Mouse (Mus musculus): ENCODE data around the gene Bicc1. TPM values are rescaled to one million over a fixed set of nuclear protein-coding genes. Genes with fewer than 3 reads are reported as not detected.
A peak's percentile ranks its signal among the peaks of the same experiment; 100 is the strongest.

Bicc1 gene
- polyA plus RNA-seq (2012; rRNA removed), result 2.5 and 3.1 TPM in 2 replicates

GRCm38 (mm10) chr10:71159676-71160235 lies at the start of gene Bicc1:
Bicc1 (minus strand) TSS chr10:71159700.
- Histone ChIP-seq H3K36me3 (ENCODE audit: control insufficient read depth, insufficient read depth, low read length) (no peaks in the 10 kb centered on the region), H3K4me1 (ENCODE audit: control insufficient read depth, insufficient read depth, insufficient read length, low read length) (no peaks in the 10 kb centered on the region), H3K27ac (ENCODE audit: insufficient read depth, low read depth, low read length) (peak within 1 kb of the TSS; percentile 37; the same call in 1 of the 2 replicates), H3K27me3 (ENCODE audit: control insufficient read depth, insufficient read depth, low read length) (peaks cover 13% of the 10 kb centered on the region), H3K4me3 (ENCODE audit: low read depth, low read length) (peak within 1 kb of the TSS; percentile 57)
- TF ChIP-seq POLR2A (IDR thresholded peaks at IDR 0.05; ENCODE audit: low read depth, low read length), result no peak
- no peak for TF ChIP-seq CTCF (IDR thresholded peaks at IDR 0.05; ENCODE audit: extremely low read depth, insufficient read length, insufficient replicate concordance, low read depth, low read length)
- 7% methylated on average over 62 of the region's 69 CpGs for WGBS

GRCm38 (mm10) chr10:71201512-71201911 lies 42.0 kb upstream of the Bicc1 start:
- peaks cover 6% of the 10 kb centered on the region; the same call in 1 of the 2 replicates for H3K4me1 ChIP-seq (ENCODE audit: control insufficient read depth, insufficient read depth, insufficient read length, low read length)
- no peaks in the 10 kb centered on the region for H3K27me3 ChIP-seq (ENCODE audit: control insufficient read depth, insufficient read depth, low read length)
- no peak overlapping the region for H3K27ac ChIP-seq (ENCODE audit: insufficient read depth, low read depth, low read length)
- no peak overlapping the region for H3K4me3 ChIP-seq (ENCODE audit: low read depth, low read length)
- no peak for TF ChIP-seq CTCF (IDR thresholded peaks at IDR 0.05; ENCODE audit: extremely low read depth, insufficient read length, insufficient replicate concordance, low read depth, low read length)
- TF ChIP-seq POLR2A (IDR thresholded peaks at IDR 0.05; ENCODE audit: low read depth, low read length), result no peak
- WGBS, result 86% methylated on average over 2 of the region's 2 CpGs
- H3K36me3 ChIP-seq (ENCODE audit: control insufficient read depth, insufficient read depth, low read length), result no peaks in the 10 kb centered on the region

GRCm38 (mm10) chr10:71200964-71201363 lies 41.5 kb upstream of the Bicc1 start:
- TF ChIP-seq POLR2A (IDR thresholded peaks at IDR 0.05; ENCODE audit: low read depth, low read length) (no peak), CTCF (IDR thresholded peaks at IDR 0.05; ENCODE audit: extremely low read depth, insufficient read length, insufficient replicate concordance, low read depth, low read length) (no peak)
- WGBS, result 68% methylated on average over 5 of the region's 5 CpGs
- Histone ChIP-seq H3K36me3 (ENCODE audit: control insufficient read depth, insufficient read depth, low read length) (no peaks in the 10 kb centered on the region), H3K27ac (ENCODE audit: insufficient read depth, low read depth, low read length) (no peak overlapping the region), H3K4me3 (ENCODE audit: low read depth, low read length) (no peak overlapping the region), H3K4me1 (ENCODE audit: control insufficient read depth, insufficient read depth, insufficient read length, low read length) (peaks cover 6% of the 10 kb centered on the region; the same call in 1 of the 2 replicates), H3K27me3 (ENCODE audit: control insufficient read depth, insufficient read depth, low read length) (no peaks in the 10 kb centered on the region)

- no peaks in the 10 kb centered on the region for H3K27me3 ChIP-seq (ENCODE audit: control insufficient read depth, insufficient read depth, low read length)
- no peak for TF ChIP-seq CTCF (IDR thresholded peaks at IDR 0.05; ENCODE audit: extremely low read depth, insufficient read length, insufficient replicate concordance, low read depth, low read length)
- TF ChIP-seq POLR2A (IDR thresholded peaks at IDR 0.05; ENCODE audit: low read depth, low read length), result no peak
- H3K36me3 ChIP-seq (ENCODE audit: control insufficient read depth, insufficient read depth, low read length), result no peaks in the 10 kb centered on the region
- no peak overlapping the region for H3K4me3 ChIP-seq (ENCODE audit: low read depth, low read length)
- peaks cover 9% of the 10 kb centered on the region; the same call in 1 of the 2 replicates for H3K4me1 ChIP-seq (ENCODE audit: control insufficient read depth, insufficient read depth, insufficient read length, low read length)
- H3K27ac ChIP-seq (ENCODE audit: insufficient read depth, low read depth, low read length), result no peak overlapping the region
- WGBS, result 76% methylated on average over 8 of the region's 8 CpGs
Measured at GRCm38 (mm10) chr10:71198676-71199075, 39.2 kb upstream of the Bicc1 start.

DNA sequence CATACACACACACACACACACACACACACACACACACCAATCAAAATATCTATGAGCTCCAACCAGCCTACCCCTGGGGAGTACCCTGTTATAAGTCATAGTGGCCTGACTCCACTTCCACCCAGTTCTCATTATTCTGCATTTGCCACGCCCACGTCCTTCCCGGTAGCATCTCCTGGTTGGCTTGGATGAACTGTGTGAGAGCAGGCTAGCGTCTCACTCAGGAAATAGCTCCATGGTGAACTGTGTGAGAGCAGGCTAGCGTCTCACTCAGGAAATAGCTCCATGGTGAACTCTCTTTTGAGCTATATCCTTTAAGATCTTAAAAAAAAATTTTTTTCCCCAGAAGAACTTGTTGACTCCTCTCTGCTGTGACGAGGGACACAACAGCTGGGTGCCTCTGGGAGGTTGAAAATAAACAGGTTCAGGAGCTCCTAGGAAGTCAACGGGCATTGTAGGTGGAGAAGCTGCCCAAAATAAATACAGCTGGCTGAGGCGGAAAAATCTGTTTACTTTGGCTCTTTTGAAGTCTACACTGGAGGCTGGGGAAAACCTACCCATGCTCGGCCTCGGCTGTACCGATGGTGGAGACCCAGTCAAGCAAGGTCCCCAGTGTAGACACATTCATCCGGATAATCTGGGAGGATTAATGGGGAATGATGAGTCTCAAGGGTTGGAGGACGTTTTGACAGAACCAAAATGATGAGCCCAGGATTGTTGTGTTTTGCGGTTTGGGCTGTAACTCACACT lies 37.7 kb upstream of the Bicc1 start:
- Histone ChIP-seq H3K4me1 (ENCODE audit: control insufficient read depth, insufficient read depth, insufficient read length, low read length) (peaks cover 9% of the 10 kb centered on the region; the same call in 1 of the 2 replicates), H3K27ac (ENCODE audit: insufficient read depth, low read depth, low read length) (no peak overlapping the region), H3K4me3 (ENCODE audit: low read depth, low read length) (no peak overlapping the region), H3K36me3 (ENCODE audit: control insufficient read depth, insufficient read depth, low read length) (no peaks in the 10 kb centered on the region), H3K27me3 (ENCODE audit: control insufficient read depth, insufficient read depth, low read length) (no peaks in the 10 kb centered on the region)
- no peak for TF ChIP-seq POLR2A (IDR thresholded peaks at IDR 0.05; ENCODE audit: low read depth, low read length)
- TF ChIP-seq CTCF (IDR thresholded peaks at IDR 0.05; ENCODE audit: extremely low read depth, insufficient read length, insufficient replicate concordance, low read depth, low read length), result no peak
- 28% methylated on average over 14 of the region's 14 CpGs for WGBS

DNA sequence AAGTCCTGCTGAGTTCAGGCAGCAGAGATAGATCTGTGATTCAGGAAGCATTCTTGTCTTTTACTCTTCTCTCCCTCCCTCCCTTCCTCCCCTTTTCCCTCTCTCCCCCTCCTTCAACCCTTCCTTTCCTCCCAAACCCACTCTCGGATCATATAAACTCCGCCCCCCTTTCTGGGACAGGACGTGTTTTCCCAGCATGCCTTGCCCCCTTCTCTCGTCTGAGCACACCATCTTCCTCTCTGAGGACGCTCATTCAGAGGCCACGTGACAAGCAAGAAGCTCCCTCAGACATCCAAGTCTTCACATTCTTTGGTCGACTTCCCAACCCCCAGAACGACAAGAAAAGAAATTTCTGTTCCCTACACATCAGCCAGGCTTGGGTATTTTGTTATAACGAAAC lies 36.0 kb upstream of the Bicc1 start:
- no peak for TF ChIP-seq CTCF (IDR thresholded peaks at IDR 0.05; ENCODE audit: extremely low read depth, insufficient read length, insufficient replicate concordance, low read depth, low read length)
- H3K36me3 ChIP-seq (ENCODE audit: control insufficient read depth, insufficient read depth, low read length), result no peaks in the 10 kb centered on the region
- WGBS, result 44% methylated on average over 9 of the region's 9 CpGs
- H3K27me3 ChIP-seq (ENCODE audit: control insufficient read depth, insufficient read depth, low read length), result no peaks in the 10 kb centered on the region
- H3K4me3 ChIP-seq (ENCODE audit: low read depth, low read length), result no peak overlapping the region
- peaks cover 9% of the 10 kb centered on the region; the same call in 1 of the 2 replicates for H3K4me1 ChIP-seq (ENCODE audit: control insufficient read depth, insufficient read depth, insufficient read length, low read length)
- H3K27ac ChIP-seq (ENCODE audit: insufficient read depth, low read depth, low read length), result no peak overlapping the region

GRCm38 (mm10) chr10:71194713-71195112 lies 35.2 kb upstream of the Bicc1 start:
- Histone ChIP-seq H3K4me3 (ENCODE audit: low read depth, low read length) (no peak overlapping the region), H3K36me3 (ENCODE audit: control insufficient read depth, insufficient read depth, low read length) (no peaks in the 10 kb centered on the region), H3K4me1 (ENCODE audit: control insufficient read depth, insufficient read depth, insufficient read length, low read length) (peaks cover 9% of the 10 kb centered on the region; the same call in 1 of the 2 replicates), H3K27me3 (ENCODE audit: control insufficient read depth, insufficient read depth, low read length) (no peaks in the 10 kb centered on the region), H3K27ac (ENCODE audit: insufficient read depth, low read depth, low read length) (no peak overlapping the region)
- WGBS, result 84% methylated on average over 7 of the region's 7 CpGs
- TF ChIP-seq POLR2A (IDR thresholded peaks at IDR 0.05; ENCODE audit: low read depth, low read length), result no peak
- TF ChIP-seq CTCF (IDR thresholded peaks at IDR 0.05; ENCODE audit: extremely low read depth, insufficient read length, insufficient replicate concordance, low read depth, low read length), result no peak
